Mouse (Mus musculus) CH12.LX (cell line): ENCODE measurements around the gene Cadm2. TPM values are rescaled to one million over a fixed set of nuclear protein-coding genes. Genes with fewer than 3 reads are reported as not detected.

Experiments used
- DNase-seq: peaks from one replicate; pipeline ENCODE4 v3.0.0-alpha.2; 2013; ENCODE audit errors: extremely low read depth
- H3K27ac ChIP-seq: 2 replicates; pipeline ENCODE4 v1.5.1; 2012; ENCODE audit warnings: low read depth, mild to moderate bottlenecking, control low read depth, moderate library complexity; ENCODE audit not compliant: insufficient read depth
- H3K27me3 ChIP-seq: replicated peaks from 2 replicates; pipeline ENCODE3; 2012; ENCODE audit warnings: inconsistent platforms
- H3K36me3 ChIP-seq, 2 experiments: replicated peaks in 1 of 2; 2 replicates each; pipeline versions ENCODE3 to v1.6.1; 2012; ENCODE audit warnings: inconsistent platforms in 1 of 2, low read length in 1 of 2, mild to moderate bottlenecking in 1 of 2, mixed read lengths in 1 of 2, moderate library complexity in 1 of 2; ENCODE audit not compliant: control insufficient read depth in 1 of 2, insufficient read depth in 1 of 2
- H3K4me1 ChIP-seq, 2 experiments: 2 replicates each; pipeline ENCODE4 v1.6.1; 2012; ENCODE audit warnings: inconsistent platforms in 1 of 2, moderate library complexity in 1 of 2; ENCODE audit not compliant: insufficient read depth in 2 of 2, control insufficient read depth in 1 of 2
- H3K4me2 ChIP-seq: 2 replicates; pipeline ENCODE4 v1.6.1; 2012; ENCODE audit warnings: low read depth, mild to moderate bottlenecking, control low read depth; ENCODE audit not compliant: poor library complexity, insufficient read depth, severe bottlenecking
- H3K4me3 ChIP-seq, 3 experiments: fragments of 150-350 bp in 1 of 3; sonication (generic) in 1 of 3; replicated peaks in 1 of 3; 2 replicates each; pipeline versions ENCODE3 to v1.5.1; 2011 to 2012; ENCODE audit warnings: low read depth in 2 of 3, low read length in 2 of 3, mild to moderate bottlenecking in 2 of 3, moderate library complexity in 2 of 3, control low read depth in 1 of 3, improper control_type of control experiment in 1 of 3, inconsistent platforms in 1 of 3, mixed read lengths in 1 of 3; ENCODE audit not compliant: poor library complexity in 1 of 3
- H3K79me2 ChIP-seq: replicated peaks from 2 replicates; pipeline ENCODE4 v1.6.1; 2012; ENCODE audit warnings: mild to moderate bottlenecking, moderate library complexity; ENCODE audit not compliant: control insufficient read depth, poor library complexity, insufficient read depth, severe bottlenecking; ENCODE audit errors: extremely low read depth
- H3K9ac ChIP-seq: 2 replicates; pipeline ENCODE4 v1.6.1; 2012; ENCODE audit warnings: low read depth, mild to moderate bottlenecking, control low read depth, moderate library complexity; ENCODE audit not compliant: insufficient read depth
- H3K9me3 ChIP-seq: replicated peaks from 2 replicates; pipeline ENCODE3; 2012; ENCODE audit warnings: low read length, inconsistent platforms, mixed read lengths
- BHLHE40 ChIP-seq: IDR thresholded peaks from 2 replicates; pipeline ENCODE4 v1.6.1; 2011; ENCODE audit warnings: mild to moderate bottlenecking, low read depth, low read length, improper control_type of control experiment
- CHD1 ChIP-seq: IDR thresholded peaks from 2 replicates; pipeline ENCODE4 v1.6.1; 2012; ENCODE audit warnings: low read depth, low read length, improper control_type of control experiment, inconsistent platforms
- CHD2 ChIP-seq: IDR thresholded peaks from 2 replicates; pipeline ENCODE4 v1.6.1; 2011; ENCODE audit warnings: low read length, improper control_type of control experiment
- EP300 ChIP-seq: IDR thresholded peaks from 2 replicates; pipeline ENCODE4 v1.6.1; 2011; ENCODE audit warnings: low read length, improper control_type of control experiment
- ETS1 ChIP-seq: conservative IDR thresholded peaks from 2 replicates; pipeline ENCODE4 v1.6.1; 2012; ENCODE audit warnings: low read depth, mild to moderate bottlenecking, inconsistent platforms, low read length, improper control_type of control experiment, moderate library complexity
- JUN ChIP-seq: IDR thresholded peaks from 2 replicates; pipeline ENCODE4 v1.6.1; 2011; ENCODE audit warnings: low read depth, mild to moderate bottlenecking, low read length, improper control_type of control experiment, moderate library complexity; ENCODE audit not compliant: insufficient read depth
- JUND ChIP-seq: conservative IDR thresholded peaks from 2 replicates; pipeline ENCODE4 v1.6.1; 2011; ENCODE audit warnings: low read depth, low read length, improper control_type of control experiment
- KAT2A ChIP-seq: IDR thresholded peaks from 2 replicates; pipeline ENCODE4 v1.6.1; 2012; ENCODE audit warnings: low read length, improper control_type of control experiment, inconsistent platforms; ENCODE audit not compliant: insufficient replicate concordance
- MAFK ChIP-seq: IDR thresholded peaks from 2 replicates; pipeline ENCODE4 v1.6.1; 2011; ENCODE audit warnings: low read length, improper control_type of control experiment; ENCODE audit not compliant: insufficient replicate concordance
- MAX ChIP-seq: IDR thresholded peaks from 2 replicates; pipeline ENCODE4 v1.6.1; 2011; ENCODE audit warnings: low read length, improper control_type of control experiment
- MEF2A ChIP-seq: IDR thresholded peaks from 2 replicates; pipeline ENCODE4 v1.6.1; 2014; ENCODE audit warnings: low read depth, mild to moderate bottlenecking, inconsistent platforms, low read length, improper control_type of control experiment, borderline replicate concordance
- MYC ChIP-seq: IDR thresholded peaks from 2 replicates; pipeline ENCODE4 v1.6.1; 2011; ENCODE audit warnings: low read depth, mild to moderate bottlenecking, improper control_type of control experiment, low read length
- NELFE ChIP-seq: IDR thresholded peaks from 2 replicates; pipeline ENCODE4 v1.6.1; 2011; ENCODE audit warnings: low read depth, low read length, improper control_type of control experiment
- NRF1 ChIP-seq: IDR thresholded peaks from 2 replicates; pipeline ENCODE4 v1.6.1; 2014; ENCODE audit warnings: low read depth, mild to moderate bottlenecking, inconsistent platforms, low read length, improper control_type of control experiment, moderate library complexity
- POLR2AphosphoS2 ChIP-seq: IDR thresholded peaks from 2 replicates; pipeline ENCODE4 v1.6.1; 2011; ENCODE audit warnings: low read depth, low read length, improper control_type of control experiment
- RAD21 ChIP-seq: IDR thresholded peaks from 2 replicates; pipeline ENCODE4 v1.6.1; 2011; ENCODE audit warnings: low read depth, mild to moderate bottlenecking, low read length, improper control_type of control experiment, moderate library complexity
- RCOR1 ChIP-seq: conservative IDR thresholded peaks from 2 replicates; pipeline ENCODE4 v1.6.1; 2012; ENCODE audit warnings: low read depth, mild to moderate bottlenecking, inconsistent platforms, low read length, improper control_type of control experiment
- SIN3A ChIP-seq: IDR thresholded peaks from 2 replicates; pipeline ENCODE4 v1.6.1; 2012; ENCODE audit warnings: low read length, improper control_type of control experiment, inconsistent platforms
- SMC3 ChIP-seq: IDR thresholded peaks from 2 replicates; pipeline ENCODE4 v1.6.1; 2011; ENCODE audit warnings: low read depth, low read length, improper control_type of control experiment
- TBP ChIP-seq: conservative IDR thresholded peaks from 2 replicates; pipeline ENCODE4 v1.6.1; 2011; ENCODE audit warnings: low read depth, low read length, improper control_type of control experiment
- UBTF ChIP-seq: IDR thresholded peaks from 2 replicates; pipeline ENCODE4 v1.6.1; 2012; ENCODE audit warnings: low read depth, mild to moderate bottlenecking, inconsistent platforms, low read length, improper control_type of control experiment, moderate library complexity
- USF1 ChIP-seq: IDR thresholded peaks from 2 replicates; pipeline ENCODE4 v1.6.1; 2014; ENCODE audit warnings: low read depth, mild to moderate bottlenecking, inconsistent platforms, low read length, improper control_type of control experiment
- ZKSCAN1 ChIP-seq: IDR thresholded peaks from 2 replicates; pipeline ENCODE4 v1.6.1; 2012; ENCODE audit warnings: low read depth, inconsistent platforms, low read length, improper control_type of control experiment, borderline replicate concordance
- ZMIZ1 ChIP-seq: IDR thresholded peaks from 2 replicates; pipeline ENCODE4 v1.6.1; 2012; ENCODE audit warnings: low read depth, mild to moderate bottlenecking, inconsistent platforms, low read length, improper control_type of control experiment
- ZNF384 ChIP-seq: IDR thresholded peaks from 2 replicates; pipeline ENCODE4 v1.6.1; 2012; ENCODE audit warnings: low read depth, low read length, improper control_type of control experiment, inconsistent platforms
- dilution Hi-C: fragments of 300-500 bp; cut with MboI; formaldehyde crosslinking; loops from 2 replicates; pipeline ENCODE4 v1.14.3; 2020; ENCODE audit warnings: low sequenced_read_pairs; ENCODE audit not compliant: extremely low pct_unique_long_range_greater_than_20kb, extremely low pct_ligation_motif_present
- in situ Hi-C: fragments of 300-500 bp; cut with MboI; formaldehyde crosslinking; loops from 3 replicates; pipeline ENCODE4 v1.14.3; 2019; ENCODE audit warnings: low sequenced_read_pairs, low pct_ligation_motif_present, low pct_unique_long_range_greater_than_20kb, mixed read lengths
- polyA plus RNA-seq: library from polyadenylated mRNA; unstranded; fragments of >175 nt; gene quantifications from 2 replicates; pipeline ENCODE4 v1.2.1, GENCODE M21; 2012; ENCODE audit warnings: low read depth; ENCODE audit not compliant: insufficient read length
- total RNA-seq, 2 experiments: library from RNA; depleted of rRNA; stranded (reverse); fragments of 300-350 nt in 1 of 2; fragments of >200 nt in 1 of 2; gene quantifications; 2 replicates each; pipeline ENCODE4 v1.2.3; 2012 to 2014

Cadm2 gene
- total and polyA plus RNA-seq, 3 experiments = not detected

DNA sequence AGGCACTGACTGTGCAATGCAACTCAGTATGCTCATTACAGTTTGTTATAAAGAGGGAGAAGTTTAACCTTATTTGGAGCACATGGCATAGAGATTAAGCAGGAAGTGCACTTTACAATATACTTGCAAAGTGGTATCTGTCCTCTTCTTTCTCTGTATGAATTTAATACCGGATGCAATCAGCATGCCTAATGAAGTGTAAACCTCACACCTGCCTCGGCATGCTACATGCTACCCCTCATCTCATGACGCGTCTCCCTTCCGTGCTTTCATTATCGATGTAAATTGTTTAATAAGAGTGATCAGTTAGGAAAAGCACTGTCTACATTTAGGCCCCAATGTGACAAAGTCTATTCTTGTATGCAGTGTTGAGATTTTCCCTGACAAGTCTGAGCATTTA, 633.0 kb downstream of the Cadm2 start:
- Histone ChIP-seq H3K4me2 (no peak overlapping the region), H3K27me3 (no peaks in the 10 kb centered on the region), H3K9ac (no peak overlapping the region), H3K36me3 (no peaks in the 10 kb centered on the region), H3K79me2 (no peaks in the 10 kb centered on the region), H3K4me3 (no peak overlapping the region), H3K9me3 (peaks cover 43% of the 10 kb centered on the region), H3K4me1 (no peaks in the 10 kb centered on the region), H3K27ac (no peak overlapping the region)
- in situ Hi-C loops = no loop called here
- TF ChIP-seq ZKSCAN1 (no peak), ETS1 (no peak), RAD21 (no peak), JUN (no peak), MYC (no peak), NELFE (no peak), CHD1 (no peak), SIN3A (no peak), TBP (no peak), ZMIZ1 (no peak), SMC3 (no peak), RCOR1 (no peak), POLR2AphosphoS2 (no peak), KAT2A (no peak), NRF1 (no peak), MEF2A (no peak)
- no peak for DNase-seq
- dilution Hi-C loops = no loop called here

DNA sequence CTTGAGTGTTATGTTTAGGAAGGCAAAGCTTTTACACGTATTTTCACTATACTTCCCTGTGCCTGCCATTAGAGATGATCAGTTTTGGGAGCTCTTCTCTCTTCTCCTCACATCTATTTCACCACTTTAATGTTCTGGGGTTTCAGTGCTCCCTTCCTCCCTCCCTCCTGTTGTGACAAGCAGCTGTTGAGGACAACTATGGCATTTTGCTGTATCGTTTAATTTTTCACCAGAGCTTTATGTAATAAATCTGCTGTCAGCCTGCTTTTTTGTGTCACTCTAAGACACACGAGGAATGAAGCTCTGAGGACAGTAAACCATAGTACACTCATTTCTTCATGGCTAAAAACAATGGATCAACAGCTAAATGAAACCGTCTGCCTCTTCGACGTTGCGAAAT, 633.8 kb downstream of the Cadm2 start:
- in situ Hi-C loops (no loop called here), dilution Hi-C loops (no loop called here)
- Histone ChIP-seq H3K27me3 (no peaks in the 10 kb centered on the region), H3K27ac (no peak overlapping the region), H3K79me2 (no peaks in the 10 kb centered on the region), H3K36me3 (no peaks in the 10 kb centered on the region), H3K4me3 (no peak overlapping the region), H3K4me1 (no peaks in the 10 kb centered on the region), H3K9ac (no peak overlapping the region), H3K4me2 (no peak overlapping the region), H3K9me3 (peaks cover 43% of the 10 kb centered on the region)
- no peak for DNase-seq
- no peak for TF ChIP-seq ZNF384
- TF ChIP-seq MAX = no peak
- no peak for TF ChIP-seq SMC3
- no peak for TF ChIP-seq UBTF
- TF ChIP-seq MAFK = no peak
- no peak for TF ChIP-seq JUND
- no peak for TF ChIP-seq ZMIZ1
- no peak for TF ChIP-seq ETS1
- TF ChIP-seq EP300 = no peak
- TF ChIP-seq NRF1 = no peak
- TF ChIP-seq CHD2 = no peak
- no peak for TF ChIP-seq JUN
- no peak for TF ChIP-seq USF1
- no peak for TF ChIP-seq RAD21
- no peak for TF ChIP-seq ZKSCAN1
- TF ChIP-seq BHLHE40 = no peak
